Mouse (Mus musculus) heart, embryonic 11.5 days (tissue): Measurements from ENCODE around the gene Slc16a2. TPM values are rescaled to one million over a fixed set of nuclear protein-coding genes. Genes with fewer than 3 reads are reported as not detected.

ENCODE experiments used
- ATAC-seq: fragments of 200-750 bp; cut with Nextera tagmentation; replicated peaks from 2 replicates; pipeline ENCODE4 v1.8.0; 2017; ENCODE audit warnings: moderate library complexity; ENCODE audit not compliant: insufficient number of reproducible peaks, low FRiP score, low TSS enrichment
- H3K27ac ChIP-seq: fragments of 300-500 bp; sonication (generic); 2 replicates; pipeline ENCODE4 v1.5.1; 2014; ENCODE audit warnings: mild to moderate bottlenecking, low read depth, low read length
- H3K27me3 ChIP-seq: fragments of 300-500 bp; sonication (generic); 2 replicates; pipeline ENCODE4 v1.6.1; 2014; ENCODE audit warnings: mild to moderate bottlenecking, low read length, mixed read lengths; ENCODE audit not compliant: control insufficient read depth, insufficient read depth
- H3K36me3 ChIP-seq: fragments of 300-500 bp; sonication (generic); 2 replicates; pipeline ENCODE4 v1.6.1; 2014; ENCODE audit warnings: mild to moderate bottlenecking, low read length, moderate library complexity, mixed read lengths; ENCODE audit not compliant: control insufficient read depth, insufficient read depth
- H3K4me1 ChIP-seq: fragments of 300-500 bp; sonication (generic); 2 replicates; pipeline ENCODE4 v1.6.1; 2014; ENCODE audit warnings: low read length; ENCODE audit not compliant: control insufficient read depth, insufficient read depth
- H3K4me2 ChIP-seq: fragments of 300-500 bp; sonication (generic); 2 replicates; pipeline ENCODE4 v1.6.1; 2014; ENCODE audit warnings: mild to moderate bottlenecking, moderate library complexity
- H3K4me3 ChIP-seq: fragments of 300-500 bp; sonication (generic); 2 replicates; pipeline ENCODE4 v1.5.1; 2014; ENCODE audit warnings: low read depth, low read length
- H3K9ac ChIP-seq: fragments of 300-500 bp; sonication (generic); 2 replicates; pipeline ENCODE4 v1.6.1; 2014; ENCODE audit warnings: mild to moderate bottlenecking, low read depth, low read length, moderate library complexity
- H3K9me3 ChIP-seq: fragments of 300-500 bp; sonication (generic); replicated peaks from 2 replicates; pipeline ENCODE4 v1.6.1; 2016; ENCODE audit warnings: low read length; ENCODE audit not compliant: control insufficient read depth
- WGBS: fragments of 180-500 bp; shearing (Covaris S2); extraction: QIAGEN DNeasy Blood & Tissue Kit; methylation state at CpG from one replicate; pipeline ENCODE4 v1.1.7; 2014; ENCODE audit not compliant: insufficient replicate concordance; 5-methylcytosine and 5-hydroxymethylcytosine counted together
- polyA plus RNA-seq: library from polyadenylated mRNA; unstranded; fragments of >200 nt; fragmentation: Nextera tagmentation; extraction: Ambion mirVana; gene quantifications from 2 replicates; pipeline ENCODE4 v1.2.1, GENCODE M21; 2014

Slc16a2 gene
- polyA plus RNA-seq, 1 experiment from 2014 or later: 11.1 TPM

DNA sequence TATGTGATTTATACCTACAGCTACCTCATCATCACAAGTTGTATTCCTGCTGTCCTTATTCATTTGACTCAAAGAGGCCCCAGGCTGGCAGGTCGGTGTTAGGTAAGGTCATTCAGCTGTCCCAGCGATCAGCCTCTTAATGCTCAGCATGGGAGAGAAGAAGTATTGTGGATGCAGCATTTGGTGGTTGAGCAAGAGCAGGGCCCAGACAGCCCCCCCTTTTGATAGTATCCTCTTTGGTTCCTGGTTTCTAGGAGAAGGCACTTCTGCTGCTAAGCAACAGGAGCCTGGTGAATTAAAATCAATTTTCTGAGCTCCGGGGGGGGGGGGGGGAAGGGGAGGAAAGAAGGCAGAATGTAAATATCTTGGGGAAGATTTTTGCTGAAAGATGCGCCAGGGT lies 162.8 kb downstream of the Slc16a2 start:
- H3K36me3 ChIP-seq: no peaks in the 10 kb centered on the region
- no peaks in the 10 kb centered on the region for H3K9me3 ChIP-seq
- H3K4me1 ChIP-seq: no peaks in the 10 kb centered on the region
- H3K9ac ChIP-seq: no peak overlapping the region
- 57% methylated on average over 4 of the region's 4 CpGs for WGBS
- H3K27ac ChIP-seq: no peak overlapping the region
- H3K4me3 ChIP-seq: no peak overlapping the region
- H3K27me3 ChIP-seq: peaks cover 16% of the 10 kb centered on the region
- no peak for ATAC-seq
- H3K4me2 ChIP-seq: no peak overlapping the region

DNA sequence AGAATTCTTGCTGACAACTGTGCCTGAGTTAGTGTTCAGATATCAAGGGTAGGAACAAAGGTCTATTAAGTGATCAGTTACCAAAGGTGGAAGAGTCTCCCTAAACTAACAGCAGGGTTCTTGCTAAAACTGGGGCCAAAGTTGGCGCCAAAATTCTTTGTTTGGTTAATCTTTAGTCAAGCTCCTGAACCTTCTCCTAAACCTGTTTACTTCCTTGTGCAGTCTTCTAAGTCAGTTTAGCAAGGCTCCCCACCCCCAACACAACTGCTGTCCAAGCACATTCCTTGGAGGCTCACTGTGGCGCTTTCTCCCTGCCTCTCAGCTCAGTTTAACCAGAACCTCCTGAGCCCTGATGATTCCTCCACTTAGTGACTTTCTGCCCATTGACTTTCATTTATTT lies 168.8 kb downstream of the Slc16a2 start:
- ATAC-seq: no peak
- H3K9ac ChIP-seq: no peak overlapping the region
- WGBS: 24% methylated on average over 2 of the region's 2 CpGs

DNA sequence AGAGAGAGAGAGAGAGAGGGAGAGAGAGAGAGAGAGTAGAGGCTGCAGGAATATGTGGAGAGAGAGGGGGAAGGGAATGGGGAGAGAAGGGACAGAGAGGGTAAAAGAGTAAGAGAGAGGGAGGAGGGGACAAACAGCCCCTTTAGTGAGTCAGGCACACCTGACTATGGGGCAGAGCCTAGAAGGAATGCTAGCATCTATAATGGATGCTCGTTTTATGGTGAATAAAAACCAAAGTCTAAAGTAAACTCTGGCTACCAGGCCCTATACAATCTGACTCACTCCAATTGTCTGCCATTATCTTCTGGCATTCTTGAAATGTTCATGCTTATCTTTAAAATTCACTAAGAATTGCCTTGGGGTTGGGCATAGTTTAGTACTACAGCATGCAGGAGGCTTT lies 169.7 kb downstream of the Slc16a2 start:
- no peak overlapping the region for H3K4me2 ChIP-seq
- H3K27me3 ChIP-seq: peaks cover 24% of the 10 kb centered on the region; the same call in 1 of the 2 replicates
- no peaks in the 10 kb centered on the region for H3K36me3 ChIP-seq
- no peaks in the 10 kb centered on the region for H3K9me3 ChIP-seq
- ATAC-seq: no peak
- H3K9ac ChIP-seq: no peak overlapping the region
- no peak overlapping the region for H3K27ac ChIP-seq
- H3K4me3 ChIP-seq: no peak overlapping the region
- WGBS: 38% methylated on average over 1 of the region's 1 CpGs
- no peaks in the 10 kb centered on the region for H3K4me1 ChIP-seq

More for the DNA sequence above, 168.8 kb downstream of the Slc16a2 start:
- H3K4me1 ChIP-seq: no peaks in the 10 kb centered on the region
- H3K27me3 ChIP-seq: peaks cover 24% of the 10 kb centered on the region; the same call in 1 of the 2 replicates
- H3K27ac ChIP-seq: no peak overlapping the region
- no peaks in the 10 kb centered on the region for H3K36me3 ChIP-seq
- no peaks in the 10 kb centered on the region for H3K9me3 ChIP-seq
- no peak overlapping the region for H3K4me2 ChIP-seq
- H3K4me3 ChIP-seq: no peak overlapping the region

Other genes starting within 250 kb of the Slc16a2 start
- gene Zcchc13, start 191.4 kb downstream of the Slc16a2 start, polyA plus RNA-seq: not detected in 2 replicates
- gene Rlim, start 159.3 kb upstream of the Slc16a2 start, polyA plus RNA-seq: 29.6 and 33.1 TPM in 2 replicates